Mouse (Mus musculus) limb, embryonic 13.5 days (tissue): ENCODE data around the gene Crybg1. TPM values are rescaled to one million over a fixed set of nuclear protein-coding genes. Genes with fewer than 3 reads are reported as not detected.
A peak's percentile ranks its signal among the peaks of the same experiment; 100 is the strongest.

Experiments
- ATAC-seq: fragments of 200-750 bp; cut with Nextera tagmentation; 2 replicates; pipeline ENCODE4 v1.8.0; 2017; ENCODE audit warnings: low read depth, moderate number of reproducible peaks, moderate TSS enrichment; ENCODE audit not compliant: low FRiP score
- H3K27ac ChIP-seq: fragments of 300-500 bp; sonication (generic); 2 replicates; pipeline ENCODE4 v1.5.1; 2015; ENCODE audit warnings: inconsistent platforms, mild to moderate bottlenecking, moderate library complexity
- H3K27me3 ChIP-seq: fragments of 300-500 bp; sonication (generic); 2 replicates; pipeline ENCODE4 v1.6.1; 2015; ENCODE audit warnings: mild to moderate bottlenecking, inconsistent platforms
- H3K36me3 ChIP-seq: fragments of 300-500 bp; sonication (generic); 2 replicates; pipeline ENCODE4 v1.6.1; 2015; ENCODE audit warnings: inconsistent platforms, mild to moderate bottlenecking, moderate library complexity
- H3K4me1 ChIP-seq: fragments of 300-500 bp; sonication (generic); 2 replicates; pipeline ENCODE4 v1.6.1; 2015; ENCODE audit warnings: inconsistent platforms
- H3K4me2 ChIP-seq: fragments of 300-500 bp; sonication (generic); replicated peaks from 2 replicates; pipeline ENCODE4 v1.6.1; 2015; ENCODE audit warnings: inconsistent platforms, mild to moderate bottlenecking, moderate library complexity
- H3K4me3 ChIP-seq: fragments of 300-500 bp; sonication (generic); 2 replicates; pipeline ENCODE4 v1.5.1; 2015; ENCODE audit warnings: moderate library complexity, mild to moderate bottlenecking, inconsistent platforms
- H3K9ac ChIP-seq: fragments of 300-500 bp; sonication (generic); 2 replicates; pipeline ENCODE4 v1.6.1; 2015; ENCODE audit warnings: mild to moderate bottlenecking, inconsistent platforms
- H3K9me3 ChIP-seq: fragments of 300-500 bp; sonication (generic); 2 replicates; pipeline ENCODE4 v1.6.1; 2016; ENCODE audit warnings: inconsistent platforms
- WGBS: fragments of 180-500 bp; shearing (Covaris S2); methylation state at CpG from one replicate; pipeline ENCODE4 v1.1.7; 2015; 5-methylcytosine and 5-hydroxymethylcytosine counted together
- polyA plus RNA-seq: library from polyadenylated mRNA; unstranded; fragments of >200 nt; fragmentation: Nextera tagmentation; extraction: Ambion mirVana; gene quantifications from 2 replicates; pipeline ENCODE4 v1.2.1, GENCODE M21; 2015

The Crybg1 gene
- polyA plus RNA-seq, 1 experiment from 2014 or later = 1.0 TPM

GRCm38 (mm10) chr10:44026105-44026504 lies 122.5 kb downstream of the Crybg1 start:
- H3K27me3 ChIP-seq = no peaks in the 10 kb centered on the region
- no peaks in the 10 kb centered on the region for H3K36me3 ChIP-seq
- no peaks in the 10 kb centered on the region for H3K4me1 ChIP-seq
- H3K9me3 ChIP-seq = no peaks in the 10 kb centered on the region
- H3K9ac ChIP-seq = no peak overlapping the region
- H3K4me3 ChIP-seq = no peak overlapping the region
- no peak overlapping the region for H3K4me2 ChIP-seq
- ATAC-seq = no peak
- 87% methylated on average over 1 of the region's 1 CpGs for WGBS
- no peak overlapping the region for H3K27ac ChIP-seq

GRCm38 (mm10) chr10:44024705-44025104 lies 123.9 kb downstream of the Crybg1 start:
- Histone ChIP-seq H3K4me1 (no peaks in the 10 kb centered on the region), H3K9ac (no peak overlapping the region), H3K27me3 (no peaks in the 10 kb centered on the region), H3K27ac (no peak overlapping the region), H3K9me3 (no peaks in the 10 kb centered on the region), H3K36me3 (no peaks in the 10 kb centered on the region), H3K4me2 (no peak overlapping the region), H3K4me3 (no peak overlapping the region)
- WGBS = 57% methylated on average over 10 of the region's 10 CpGs
- ATAC-seq = no peak

GRCm38 (mm10) chr10:44020141-44020540 lies 128.5 kb downstream of the Crybg1 start:
- WGBS = 65% methylated on average over 4 of the region's 4 CpGs

GRCm38 (mm10) chr10:44018562-44018961 lies 130.1 kb downstream of the Crybg1 start:
- H3K4me1 ChIP-seq = no peaks in the 10 kb centered on the region
- H3K27me3 ChIP-seq = no peaks in the 10 kb centered on the region
- H3K9me3 ChIP-seq = no peaks in the 10 kb centered on the region
- H3K9ac ChIP-seq = no peak overlapping the region
- no peak overlapping the region for H3K4me2 ChIP-seq
- 87% methylated on average over 4 of the region's 4 CpGs for WGBS
- no peak overlapping the region for H3K4me3 ChIP-seq
- H3K36me3 ChIP-seq = no peaks in the 10 kb centered on the region
- no peak for ATAC-seq
- H3K27ac ChIP-seq = no peak overlapping the region

More at GRCm38 (mm10) chr10:44020141-44020540, 128.5 kb downstream of the Crybg1 start:
- Histone ChIP-seq H3K4me3 (no peak overlapping the region), H3K4me2 (no peak overlapping the region), H3K27ac (no peak overlapping the region), H3K36me3 (no peaks in the 10 kb centered on the region), H3K27me3 (no peaks in the 10 kb centered on the region), H3K9ac (no peak overlapping the region), H3K4me1 (no peaks in the 10 kb centered on the region), H3K9me3 (no peaks in the 10 kb centered on the region)
- no peak for ATAC-seq

GRCm38 (mm10) chr10:44015631-44016030 lies 133.0 kb downstream of the Crybg1 start:
- Histone ChIP-seq H3K36me3 (no peaks in the 10 kb centered on the region), H3K9ac (no peak overlapping the region), H3K9me3 (no peaks in the 10 kb centered on the region), H3K4me3 (no peak overlapping the region), H3K27me3 (no peaks in the 10 kb centered on the region), H3K4me1 (0 out of 2 replicates have a peak, but pooled peaks cover 5% of the 10 kb centered on the region), H3K27ac (no peak overlapping the region), H3K4me2 (no peak overlapping the region)
- no peak for ATAC-seq
- 74% methylated on average over 2 of the region's 2 CpGs for WGBS

GRCm38 (mm10) chr10:44013885-44014284 lies 134.8 kb downstream of the Crybg1 start:
- no peak overlapping the region for H3K9ac ChIP-seq
- no peaks in the 10 kb centered on the region for H3K27me3 ChIP-seq
- no peaks in the 10 kb centered on the region for H3K9me3 ChIP-seq
- no peak overlapping the region for H3K27ac ChIP-seq
- H3K4me1 ChIP-seq = 0 out of 2 replicates have a peak, but pooled peaks cover 5% of the 10 kb centered on the region
- ATAC-seq = no peak
- 52% methylated on average over 4 of the region's 4 CpGs for WGBS
- no peak overlapping the region for H3K4me3 ChIP-seq
- H3K4me2 ChIP-seq = no peak overlapping the region
- H3K36me3 ChIP-seq = no peaks in the 10 kb centered on the region

GRCm38 (mm10) chr10:44011408-44011807 lies 137.2 kb downstream of the Crybg1 start:
- no peak overlapping the region for H3K27ac ChIP-seq
- H3K9me3 ChIP-seq = no peaks in the 10 kb centered on the region
- no peak overlapping the region for H3K4me3 ChIP-seq
- H3K9ac ChIP-seq = no peak overlapping the region
- H3K36me3 ChIP-seq = no peaks in the 10 kb centered on the region
- ATAC-seq = no peak
- 83% methylated on average over 7 of the region's 7 CpGs for WGBS
- H3K27me3 ChIP-seq = peaks cover 9% of the 10 kb centered on the region
- H3K4me1 ChIP-seq = peaks cover 5% of the 10 kb centered on the region; the same call in 1 of the 2 replicates
- no peak overlapping the region for H3K4me2 ChIP-seq

GRCm38 (mm10) chr10:44008808-44009207 lies 139.8 kb downstream of the Crybg1 start:
- H3K4me3 ChIP-seq = no peak overlapping the region
- H3K4me2 ChIP-seq = no peak overlapping the region
- no peak overlapping the region for H3K27ac ChIP-seq
- peaks cover 24% of the 10 kb centered on the region for H3K4me1 ChIP-seq
- no peaks in the 10 kb centered on the region for H3K9me3 ChIP-seq
- H3K36me3 ChIP-seq = no peaks in the 10 kb centered on the region
- H3K27me3 ChIP-seq = peaks cover 35% of the 10 kb centered on the region
- ATAC-seq = no peak
- no peak overlapping the region for H3K9ac ChIP-seq

- Histone ChIP-seq H3K36me3 (no peaks in the 10 kb centered on the region), H3K9me3 (no peaks in the 10 kb centered on the region), H3K4me2 (peak overlapping the region; percentile 80; the same call in 1 of the 2 replicates), H3K4me1 (peaks cover 33% of the 10 kb centered on the region), H3K4me3 (no peak overlapping the region), H3K27ac (no peak overlapping the region), H3K9ac (no peak overlapping the region), H3K27me3 (peaks cover 55% of the 10 kb centered on the region)
- WGBS = 78% methylated on average over 4 of the region's 4 CpGs
- ATAC-seq = no peak
These were observed 141.8 kb downstream of the Crybg1 start for GRCm38 (mm10) chr10:44006815-44007214.

GRCm38 (mm10) chr10:44005677-44006641 lies 142.7 kb downstream of the Crybg1 start:
- Histone ChIP-seq H3K4me1 (peaks cover 36% of the 10 kb centered on the region), H3K36me3 (no peaks in the 10 kb centered on the region), H3K4me3 (peak overlapping the region; percentile 42), H3K27ac (no peak overlapping the region), H3K9ac (peak overlapping the region; percentile 57; the same call in 1 of the 2 replicates), H3K9me3 (no peaks in the 10 kb centered on the region), H3K4me2 (peak overlapping the region; percentile 80), H3K27me3 (peaks cover 62% of the 10 kb centered on the region)
- peak; percentile 57 for ATAC-seq
- 1% methylated on average over 40 of the region's 40 CpGs for WGBS

GRCm38 (mm10) chr10:44004221-44004751 lies 144.4 kb downstream of the Crybg1 start:
- peaks cover 50% of the 10 kb centered on the region for H3K4me1 ChIP-seq
- H3K9me3 ChIP-seq = no peaks in the 10 kb centered on the region
- H3K4me3 ChIP-seq = peak overlapping the region; percentile 65
- peaks cover 62% of the 10 kb centered on the region for H3K27me3 ChIP-seq
- peak overlapping the region; percentile 79 for H3K4me2 ChIP-seq
- no peak overlapping the region for H3K27ac ChIP-seq
- 2% methylated on average over 33 of the region's 33 CpGs for WGBS
- H3K36me3 ChIP-seq = no peaks in the 10 kb centered on the region
- peak overlapping the region; percentile 65; the same call in 1 of the 2 replicates for H3K9ac ChIP-seq
- ATAC-seq = no peak

- H3K27me3 ChIP-seq = peaks cover 62% of the 10 kb centered on the region
- H3K4me2 ChIP-seq = peak overlapping the region; percentile 79
- ATAC-seq = no peak
- peak overlapping the region; percentile 65 for H3K9ac ChIP-seq
- H3K36me3 ChIP-seq = no peaks in the 10 kb centered on the region
- peak overlapping the region; percentile 65 for H3K4me3 ChIP-seq
- under 1% methylated on average over 68 of the region's 68 CpGs for WGBS
- peaks cover 50% of the 10 kb centered on the region for H3K4me1 ChIP-seq
- no peaks in the 10 kb centered on the region for H3K9me3 ChIP-seq
- no peak overlapping the region for H3K27ac ChIP-seq
These were observed 145.0 kb downstream of the Crybg1 start for GRCm38 (mm10) chr10:44003551-44004151.
